ENCODE assay signal across 12 mouse cellular contexts in the genomic region with DNA sequence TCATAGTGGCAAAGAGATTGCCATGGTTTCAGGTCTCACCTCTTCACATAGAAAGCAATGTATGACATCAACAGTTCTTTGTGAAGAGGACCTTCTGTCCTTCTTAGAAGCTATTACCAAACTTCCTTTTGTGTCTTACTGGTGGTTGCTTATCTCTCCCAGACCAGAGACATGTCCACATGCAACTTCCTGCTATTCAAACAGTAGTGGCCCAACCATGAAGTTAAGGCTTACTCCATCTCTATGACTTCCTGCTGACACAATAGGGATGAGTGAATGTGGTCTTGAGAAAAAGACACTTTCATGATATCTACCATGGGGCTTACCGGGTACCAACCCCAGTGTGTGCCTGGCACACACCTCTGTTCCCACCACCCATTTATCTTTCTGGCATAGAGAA. TPM values are rescaled to one million over a fixed set of nuclear protein-coding genes. Genes with fewer than 3 reads are reported as not detected.
DNase-seq lines count a peak whose midpoint lies in the region; ATAC-seq and TF ChIP-seq lines count a peak whose summit lies in the region.
"Had no signal": no experiment of that assay in that cellular context is flagged by ENCODE, and none has a peak within 500 bp of the region (broad histone marks: within the 10 kb centered on the region; RNA-seq: fewer than 3 reads in every experiment).

No protein-coding gene starts in this region.

- TF ChIP-seq CTCF in intestine, postnatal 0 days (IDR thresholded peaks at IDR 0.05; ENCODE audit: low read depth) = no peak
- no peak for TF ChIP-seq CTCF in stomach, postnatal 0 days (IDR thresholded peaks at IDR 0.05; ENCODE audit: low read depth)

- no peak overlapping the region for H3K27ac ChIP-seq in intestine, embryonic 16.5 days (ENCODE audit: low read length)
- H3K27ac ChIP-seq in intestine, postnatal 0 days (ENCODE audit: low read depth, low read length) = no peak overlapping the region
- no peak overlapping the region for H3K27ac ChIP-seq in stomach, embryonic 15.5 days
- H3K27ac ChIP-seq in stomach, postnatal 0 days (replicated peaks) = no peak overlapping the region
- H3K27ac ChIP-seq in liver, embryonic 12.5 days = peak overlapping the region; percentile 18; the same call in 1 of the 2 replicates
- H3K27ac ChIP-seq: hindbrain, embryonic 14.5 days; macrophage had no signal

- no peak for DNase-seq in stomach, postnatal 0 days (ENCODE audit: low spot score)
- no peak for DNase-seq in gastrocnemius, postnatal 4 days (ENCODE audit: low spot score in 2 of 2)
- no peak for DNase-seq in retina, postnatal 1 day
- DNase-seq: kidney, postnatal 25 days had no signal

- H3K9ac ChIP-seq in intestine, embryonic 16.5 days (ENCODE audit: low read depth, low read length) = no peak overlapping the region
- H3K9ac ChIP-seq in intestine, postnatal 0 days (ENCODE audit: low read depth, low read length) = no peak overlapping the region
- no peak overlapping the region for H3K9ac ChIP-seq in stomach, embryonic 15.5 days
- no peak overlapping the region for H3K9ac ChIP-seq in stomach, postnatal 0 days (ENCODE audit: low read length)
- no peak overlapping the region for H3K9ac ChIP-seq in liver, embryonic 12.5 days
- H3K9ac ChIP-seq: hindbrain, embryonic 14.5 days had no signal

- H3K9me3 ChIP-seq in intestine, embryonic 16.5 days (ENCODE audit: control insufficient read depth, low read length) = no peaks in the 10 kb centered on the region
- H3K9me3 ChIP-seq in intestine, postnatal 0 days (ENCODE audit: control insufficient read depth) = no peaks in the 10 kb centered on the region
- H3K9me3 ChIP-seq in stomach, embryonic 15.5 days = no peaks in the 10 kb centered on the region
- no peaks in the 10 kb centered on the region for H3K9me3 ChIP-seq in stomach, postnatal 0 days (ENCODE audit: control insufficient read depth, low read length)
- H3K9me3 ChIP-seq in liver, embryonic 12.5 days (replicated peaks) = no peaks in the 10 kb centered on the region

- H3K4me1 ChIP-seq in intestine, embryonic 16.5 days (ENCODE audit: control insufficient read depth, insufficient read depth, low read length) = no peaks in the 10 kb centered on the region
- no peaks in the 10 kb centered on the region for H3K4me1 ChIP-seq in intestine, postnatal 0 days (replicated peaks; ENCODE audit: control insufficient read depth, insufficient read depth, low read length)
- H3K4me1 ChIP-seq in stomach, embryonic 15.5 days = no peaks in the 10 kb centered on the region
- H3K4me1 ChIP-seq in stomach, postnatal 0 days (replicated peaks; ENCODE audit: control insufficient read depth, insufficient read depth) = no peaks in the 10 kb centered on the region
- 0 out of 2 replicates have a peak, but pooled peaks cover 14% of the 10 kb centered on the region for H3K4me1 ChIP-seq in liver, embryonic 12.5 days

- ATAC-seq in intestine, embryonic 16.5 days = 0 out of 2 replicates have a peak, but pooled peaks have one; percentile 23
- ATAC-seq in intestine, postnatal 0 days = no peak
- peak; percentile 47; the same call in 1 of the 2 replicates for ATAC-seq in stomach, embryonic 15.5 days (ENCODE audit: insufficient read depth, low FRiP score, low read depth)
- no peak for ATAC-seq in stomach, postnatal 0 days (ENCODE audit: low FRiP score, low TSS enrichment)
- peak; percentile 73 for ATAC-seq in liver, embryonic 12.5 days
- ATAC-seq in neutrophil, adult 5-6 weeks (ENCODE audit: extremely low read depth, insufficient number of reproducible peaks, low FRiP score, poor library complexity, severe bottlenecking) = peak; percentile 67

- no peak overlapping the region for H3K4me2 ChIP-seq in intestine, embryonic 16.5 days (ENCODE audit: low read depth, low read length)
- no peak overlapping the region for H3K4me2 ChIP-seq in intestine, postnatal 0 days (replicated peaks; ENCODE audit: low read depth)
- H3K4me2 ChIP-seq in stomach, embryonic 15.5 days = no peak overlapping the region
- no peak overlapping the region for H3K4me2 ChIP-seq in stomach, postnatal 0 days (replicated peaks; ENCODE audit: low read depth)
- H3K4me2 ChIP-seq in liver, embryonic 12.5 days = no peak overlapping the region
- H3K4me2 ChIP-seq: hindbrain, embryonic 14.5 days had no signal

- no peaks in the 10 kb centered on the region for H3K36me3 ChIP-seq in intestine, embryonic 16.5 days (ENCODE audit: control insufficient read depth, insufficient read depth, low read length)
- no peaks in the 10 kb centered on the region for H3K36me3 ChIP-seq in intestine, postnatal 0 days (ENCODE audit: control insufficient read depth, insufficient read depth)
- H3K36me3 ChIP-seq in stomach, embryonic 15.5 days = no peaks in the 10 kb centered on the region
- H3K36me3 ChIP-seq in stomach, postnatal 0 days (ENCODE audit: control insufficient read depth, insufficient read depth, low read length) = no peaks in the 10 kb centered on the region
- no peaks in the 10 kb centered on the region for H3K36me3 ChIP-seq in liver, embryonic 12.5 days

- no peaks in the 10 kb centered on the region for H3K27me3 ChIP-seq in intestine, embryonic 16.5 days (replicated peaks; ENCODE audit: control insufficient read depth, insufficient read depth, low read length)
- H3K27me3 ChIP-seq in intestine, postnatal 0 days (replicated peaks; ENCODE audit: control insufficient read depth, insufficient read depth, low read length) = no peaks in the 10 kb centered on the region
- no peaks in the 10 kb centered on the region for H3K27me3 ChIP-seq in stomach, embryonic 15.5 days (replicated peaks)
- H3K27me3 ChIP-seq in stomach, postnatal 0 days (ENCODE audit: control insufficient read depth, insufficient read depth, low read length) = no peaks in the 10 kb centered on the region
- H3K27me3 ChIP-seq in liver, embryonic 12.5 days (replicated peaks) = no peaks in the 10 kb centered on the region

- H3K4me3 ChIP-seq in intestine, embryonic 16.5 days (ENCODE audit: low read length) = no peak overlapping the region
- no peak overlapping the region for H3K4me3 ChIP-seq in intestine, postnatal 0 days (ENCODE audit: low read depth, low read length)
- H3K4me3 ChIP-seq in stomach, embryonic 15.5 days (replicated peaks) = no peak overlapping the region
- no peak overlapping the region for H3K4me3 ChIP-seq in stomach, postnatal 0 days (ENCODE audit: low read depth, low read length)
- H3K4me3 ChIP-seq in liver, embryonic 12.5 days = no peak overlapping the region
- H3K4me3 ChIP-seq: myocyte had no signal

- WGBS in intestine, embryonic 16.5 days = 91% methylated on average over 1 of the region's 1 CpGs
- WGBS in intestine, postnatal 0 days = 85% methylated on average over 1 of the region's 1 CpGs
- 81% methylated on average over 1 of the region's 1 CpGs for WGBS in stomach, embryonic 15.5 days
- WGBS in stomach, postnatal 0 days = 85% methylated on average over 1 of the region's 1 CpGs
- WGBS in liver, embryonic 12.5 days (ENCODE audit: insufficient replicate concordance) = 22% methylated on average over 1 of the region's 1 CpGs

- TF ChIP-seq EP300 in stomach, postnatal 0 days (optimal IDR thresholded peaks at IDR 0.05) = no peak

RNA-seq across cellular contexts. Expression of gene Slc24a3, which starts 58.5 kb away (rescaled TPM):
- polyA plus RNA-seq in intestine, embryonic 16.5 days (2015; fragmentation: Nextera tagmentation; extraction: Ambion mirVana) = 2.4 and 3.1 TPM in 2 replicates
- polyA plus RNA-seq in intestine, postnatal 0 days (2015; fragmentation: Nextera tagmentation; extraction: Ambion mirVana) = 6.5 and 7.0 TPM in 2 replicates
- polyA plus RNA-seq in stomach, embryonic 15.5 days (2015; fragmentation: Nextera tagmentation; extraction: Ambion mirVana) = 5.4 and 5.8 TPM in 2 replicates
- polyA plus RNA-seq in stomach, postnatal 0 days (2015; fragmentation: Nextera tagmentation; extraction: Ambion mirVana) = 5.7 and 6.3 TPM in 2 replicates
- polyA plus RNA-seq in liver, embryonic 12.5 days (2016; fragmentation: Nextera tagmentation; extraction: Ambion mirVana) = 1.6 and 1.7 TPM in 2 replicates
- total RNA-seq in neutrophil, adult 5-6 weeks (2017) = 0.74 and 1.0 TPM in 2 replicates
- total RNA-seq in gastrocnemius, postnatal 4 days (2021) = 10 to 100 TPM; 11.6 to 12.0 TPM

Comparison
In these comparisons a context has a peak if more than half of its experiments do, and no peak if none do; other contexts are left out.
1. ATAC-seq: peak in intestine, embryonic 16.5 days (single experiment), stomach, embryonic 15.5 days (single experiment), liver, embryonic 12.5 days (single experiment) and neutrophil, adult 5-6 weeks (single experiment); none in intestine, postnatal 0 days (single experiment) and stomach, postnatal 0 days (single experiment).